Mouse (Mus musculus) hindbrain, embryonic 11.5 days (tissue): Measurements from ENCODE around the gene Ifna9. TPM values are rescaled to one million over a fixed set of nuclear protein-coding genes. Genes with fewer than 3 reads are reported as not detected.
"Not testable (repeated sequence)": the region's sequence is repeated elsewhere in the genome, so short reads cannot be mapped to it uniquely, and the experiment has no call there.

ENCODE experiments used
- ATAC-seq: fragments of 200-750 bp; cut with Nextera tagmentation; 2 replicates; pipeline ENCODE4 v1.8.0; 2017; ENCODE audit warnings: mild to moderate bottlenecking, moderate TSS enrichment, moderate library complexity; ENCODE audit not compliant: low FRiP score
- DNase-seq: peaks from one replicate; pipeline ENCODE4 v3.0.0-alpha.2; 2015; ENCODE audit warnings: low spot score
- H3K27ac ChIP-seq: fragments of 300-500 bp; sonication (generic); 2 replicates; pipeline ENCODE4 v1.5.1; 2014; ENCODE audit warnings: mild to moderate bottlenecking, low read depth, low read length
- H3K27me3 ChIP-seq: fragments of 300-500 bp; sonication (generic); 2 replicates; pipeline ENCODE4 v1.6.1; 2014; ENCODE audit warnings: mild to moderate bottlenecking, low read length, moderate library complexity, mixed read lengths; ENCODE audit not compliant: control insufficient read depth, insufficient read depth
- H3K36me3 ChIP-seq: fragments of 300-500 bp; sonication (generic); 2 replicates; pipeline ENCODE4 v1.6.1; 2014; ENCODE audit warnings: mild to moderate bottlenecking, low read length, moderate library complexity, mixed read lengths; ENCODE audit not compliant: control insufficient read depth, insufficient read depth
- H3K4me1 ChIP-seq: fragments of 300-500 bp; sonication (generic); replicated peaks from 2 replicates; pipeline ENCODE4 v1.6.1; 2014; ENCODE audit warnings: low read length, mixed read lengths; ENCODE audit not compliant: control insufficient read depth, insufficient read depth
- H3K4me2 ChIP-seq: fragments of 300-500 bp; sonication (generic); replicated peaks from 2 replicates; pipeline ENCODE4 v1.6.1; 2014; ENCODE audit warnings: mild to moderate bottlenecking, low read depth, low read length
- H3K4me3 ChIP-seq: fragments of 300-500 bp; sonication (generic); 2 replicates; pipeline ENCODE4 v1.5.1; 2014; ENCODE audit warnings: low read depth, low read length
- H3K9ac ChIP-seq: fragments of 300-500 bp; sonication (generic); 2 replicates; pipeline ENCODE4 v1.6.1; 2014; ENCODE audit warnings: low read depth, low read length
- H3K9me3 ChIP-seq: fragments of 300-500 bp; sonication (generic); 2 replicates; pipeline ENCODE4 v1.6.1; 2016; ENCODE audit warnings: low read length; ENCODE audit not compliant: control insufficient read depth
- WGBS: fragments of 180-500 bp; shearing (Covaris S2); extraction: QIAGEN DNeasy Blood & Tissue Kit; methylation state at CpG from one replicate; pipeline ENCODE4 v1.1.7; 2014; 5-methylcytosine and 5-hydroxymethylcytosine counted together
- polyA plus RNA-seq: library from polyadenylated mRNA; unstranded; fragments of >200 nt; fragmentation: Nextera tagmentation; extraction: Ambion mirVana; gene quantifications from 2 replicates; pipeline ENCODE4 v1.2.1, GENCODE M21; 2014

Ifna9 gene
- polyA plus RNA-seq, result not detected in 2 replicates

- ATAC-seq (no peak), DNase-seq (no peak)
- WGBS, result 97% methylated on average over 1 of the region's 1 CpGs
- H3K4me1 ChIP-seq, result no peaks in the 10 kb centered on the region
- no peaks in the 10 kb centered on the region for H3K9me3 ChIP-seq
- H3K36me3 ChIP-seq, result no peaks in the 10 kb centered on the region
- H3K4me2 ChIP-seq, result no peak within 1 kb of the TSS
- H3K27ac ChIP-seq, result no peak within 1 kb of the TSS
- no peak within 1 kb of the TSS for H3K9ac ChIP-seq
- H3K4me3 ChIP-seq, result no peak within 1 kb of the TSS
- no peaks in the 10 kb centered on the region for H3K27me3 ChIP-seq
Observed at GRCm38 (mm10) chr4:88592285-88592684, at the start of gene Ifna9. TSS of gene Ifna9 (minus strand) at chr4:88592385.

- H3K4me3 ChIP-seq, result no peak overlapping the region
- no peaks in the 10 kb centered on the region for H3K4me1 ChIP-seq
- peak; percentile 100 for DNase-seq
- whole genome bisulfite sequencing, result 22% methylated on average over 11 of the region's 11 CpGs
- no peak overlapping the region for H3K9ac ChIP-seq
- 0 out of 2 replicates have a peak overlapping the region, but pooled peaks have one; percentile 22 for H3K4me2 ChIP-seq
- no peak overlapping the region; the same call in 1 of the 2 replicates for H3K27ac ChIP-seq
- no peaks in the 10 kb centered on the region for H3K27me3 ChIP-seq
- ATAC-seq, result peak; percentile 93
- no peaks in the 10 kb centered on the region for H3K36me3 ChIP-seq
- no peaks in the 10 kb centered on the region for H3K9me3 ChIP-seq
Observed at GRCm38 (mm10) chr4:88641077-88641831, 49.1 kb upstream of the Ifna9 start.

GRCm38 (mm10) chr4:88640704-88641076 lies 48.5 kb upstream of the Ifna9 start:
- Histone ChIP-seq H3K27me3 (no peaks in the 10 kb centered on the region), H3K36me3 (no peaks in the 10 kb centered on the region), H3K4me3 (no peak overlapping the region), H3K4me2 (peak overlapping the region; percentile 22; the same call in 1 of the 2 replicates), H3K27ac (no peak overlapping the region), H3K9ac (no peak overlapping the region), H3K9me3 (no peaks in the 10 kb centered on the region), H3K4me1 (no peaks in the 10 kb centered on the region)
- ATAC-seq, result no peak
- no peak for DNase-seq
- WGBS, result 69% methylated on average over 8 of the region's 8 CpGs

- H3K27me3 ChIP-seq, result no peaks in the 10 kb centered on the region
- H3K4me3 ChIP-seq, result no peak within 1 kb of the TSS
- H3K9me3 ChIP-seq, result no peaks in the 10 kb centered on the region
- H3K4me1 ChIP-seq, result no peaks in the 10 kb centered on the region
- no peak within 1 kb of the TSS for H3K4me2 ChIP-seq
- no peaks in the 10 kb centered on the region for H3K36me3 ChIP-seq
- no peak for ATAC-seq
- WGBS, result 90% methylated on average over 4 of the region's 4 CpGs
- no peak for DNase-seq
- no peak within 1 kb of the TSS for H3K27ac ChIP-seq
- no peak within 1 kb of the TSS for H3K9ac ChIP-seq
Observed at GRCm38 (mm10) chr4:88634311-88634710, 42.1 kb upstream of the Ifna9 start, which contains the start of gene C87499. TSS of gene C87499 (minus strand) at chr4:88634411.

- ATAC-seq (no peak), DNase-seq (no peak)
- no peaks in the 10 kb centered on the region for H3K9me3 ChIP-seq
- H3K27ac ChIP-seq, result no peak within 1 kb of the TSS
- H3K36me3 ChIP-seq, result no peaks in the 10 kb centered on the region
- no peaks in the 10 kb centered on the region for H3K27me3 ChIP-seq
- H3K4me2 ChIP-seq, result no peak within 1 kb of the TSS
- no peak within 1 kb of the TSS for H3K9ac ChIP-seq
- H3K4me1 ChIP-seq, result no peaks in the 10 kb centered on the region
- H3K4me3 ChIP-seq, result no peak within 1 kb of the TSS
Observed at GRCm38 (mm10) chr4:88603276-88603675, 11.1 kb upstream of the Ifna9 start, which contains the start of gene Ifna12. TSS of gene Ifna12 (minus strand) at chr4:88603376.

GRCm38 (mm10) chr4:88571698-88572097 lies 20.5 kb downstream of the Ifna9 start, which contains the start of gene Ifna14:
TSS of gene Ifna14 (minus strand) at chr4:88571798.
- Histone ChIP-seq H3K27ac (no peak within 1 kb of the TSS), H3K36me3 (no peaks in the 10 kb centered on the region), H3K4me3 (no peak within 1 kb of the TSS), H3K27me3 (no peaks in the 10 kb centered on the region), H3K4me2 (no peak within 1 kb of the TSS), H3K9me3 (no peaks in the 10 kb centered on the region), H3K4me1 (no peaks in the 10 kb centered on the region), H3K9ac (no peak within 1 kb of the TSS)
- ATAC-seq (no peak), DNase-seq (no peak)
- 68% methylated on average over 1 of the region's 1 CpGs for WGBS

- Histone ChIP-seq H3K4me2 (no peak overlapping the region), H3K27ac (no peak overlapping the region), H3K9ac (no peak overlapping the region), H3K4me1 (no peaks in the 10 kb centered on the region), H3K36me3 (no peaks in the 10 kb centered on the region), H3K9me3 (no peaks in the 10 kb centered on the region), H3K4me3 (no peak overlapping the region), H3K27me3 (no peaks in the 10 kb centered on the region)
- ATAC-seq (no peak), DNase-seq (no peak)
- WGBS, result 100% methylated on average over 1 of the region's 1 CpGs
Observed at GRCm38 (mm10) chr4:88561791-88562190, 30.4 kb downstream of the Ifna9 start.

- not testable (repeated sequence) for H3K36me3 ChIP-seq, H3K4me3 ChIP-seq, H3K27ac ChIP-seq, H3K27me3 ChIP-seq, H3K4me1 ChIP-seq, DNase-seq, ATAC-seq, H3K9me3 ChIP-seq, H3K9ac ChIP-seq, H3K4me2 ChIP-seq
Observed at GRCm38 (mm10) chr4:88558145-88558544, 34.0 kb downstream of the Ifna9 start, which contains the start of gene Ifna15. TSS of gene Ifna15 (minus strand) at chr4:88558245.
